Mouse (Mus musculus): ENCODE measurements around the gene Etl4. TPM values are rescaled to one million over a fixed set of nuclear protein-coding genes. Genes with fewer than 3 reads are reported as not detected.

Gene Etl4
- polyA plus RNA-seq, 1 experiment from 2014 or later: 12.4 TPM

DNA sequence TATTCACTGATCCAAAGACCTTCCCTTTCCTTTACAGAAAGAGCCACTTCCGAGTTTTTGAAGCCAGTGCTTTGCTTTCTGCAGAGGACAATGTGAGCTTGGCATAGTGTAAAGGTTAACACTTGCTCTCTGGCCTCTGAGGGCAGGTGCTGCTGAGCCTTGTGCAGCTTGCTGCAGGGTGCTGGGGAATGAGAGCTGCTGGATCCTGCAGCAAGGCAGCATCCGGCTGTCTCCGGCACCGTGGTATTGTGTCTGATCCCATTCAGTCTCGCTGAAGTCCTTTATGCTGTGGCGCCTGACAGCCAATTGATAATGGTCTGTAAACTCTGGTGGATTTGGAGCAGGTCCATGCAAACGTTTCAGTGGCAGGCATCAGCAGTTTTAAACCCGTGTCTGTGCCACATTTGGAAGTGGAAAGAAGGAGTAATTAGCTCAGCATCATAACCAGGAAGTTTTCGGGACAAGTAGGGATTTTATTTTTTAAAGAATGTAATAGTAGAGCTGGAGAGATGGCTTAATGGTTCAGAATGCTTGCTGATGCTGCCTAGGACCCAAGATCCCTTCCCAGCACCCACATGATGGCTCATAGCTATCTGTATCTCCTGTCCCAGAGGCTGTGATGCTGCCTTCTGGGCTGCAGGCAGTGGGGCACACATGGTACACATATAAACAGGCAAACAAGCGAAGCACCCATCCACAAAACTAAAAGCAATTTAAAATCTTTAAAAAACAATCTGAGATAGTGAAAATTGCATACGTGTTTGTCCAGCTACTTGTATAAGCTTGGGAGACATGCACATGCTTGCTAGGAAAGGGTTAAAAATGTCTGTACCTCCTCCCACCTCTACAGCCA lies 637.1 kb downstream of the Etl4 start:
- H3K27ac ChIP-seq (replicated peaks): peak overlapping the region; percentile 80
- H3K36me3 ChIP-seq (ENCODE audit: control insufficient read depth, insufficient read depth, low read length): no peaks in the 10 kb centered on the region
- no peaks in the 10 kb centered on the region; the same call in 1 of the 2 replicates for H3K4me1 ChIP-seq (replicated peaks; ENCODE audit: control insufficient read depth, insufficient read depth)
- DNase-seq (ENCODE audit: low spot score) (peak; percentile 21), ATAC-seq (ENCODE audit: low FRiP score, low TSS enrichment) (peak; percentile 32; the same call in 1 of the 2 replicates)
- 0 out of 2 replicates have a peak overlapping the region, but pooled peaks have one; percentile 5 for H3K9ac ChIP-seq (ENCODE audit: low read length)
- 13% methylated on average over 11 of the region's 11 CpGs for WGBS
- no peaks in the 10 kb centered on the region for H3K27me3 ChIP-seq (ENCODE audit: control insufficient read depth, insufficient read depth, low read length)
- no peaks in the 10 kb centered on the region for H3K9me3 ChIP-seq (ENCODE audit: control insufficient read depth, low read length)
- TF ChIP-seq CTCF (IDR thresholded peaks at IDR 0.05; ENCODE audit: low read depth) (no peak), EP300 (optimal IDR thresholded peaks at IDR 0.05) (no peak)
- peak overlapping the region; percentile 20; the same call in 1 of the 2 replicates for H3K4me3 ChIP-seq (ENCODE audit: low read depth, low read length)
- peak overlapping the region; percentile 48 for H3K4me2 ChIP-seq (replicated peaks; ENCODE audit: low read depth)

DNA sequence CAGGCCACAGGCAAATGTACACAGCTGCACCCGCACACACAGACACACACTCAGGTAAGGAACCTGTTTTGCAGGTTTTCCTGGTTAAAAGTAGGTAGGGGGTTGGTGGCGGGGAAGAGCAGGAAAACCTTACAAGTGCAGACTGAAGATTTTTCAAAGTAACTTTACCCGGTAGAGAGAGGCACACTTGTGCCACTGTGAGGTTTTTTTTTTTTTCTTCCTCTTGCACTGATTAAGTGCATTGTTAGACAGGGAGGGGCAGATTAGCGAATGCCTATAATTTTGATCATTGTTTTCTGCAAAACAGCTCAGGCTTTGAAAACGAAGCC lies 637.7 kb downstream of the Etl4 start:
- Histone ChIP-seq H3K36me3 (ENCODE audit: control insufficient read depth, insufficient read depth, low read length) (no peaks in the 10 kb centered on the region), H3K4me1 (replicated peaks; ENCODE audit: control insufficient read depth, insufficient read depth) (no peaks in the 10 kb centered on the region; the same call in 1 of the 2 replicates), H3K9ac (ENCODE audit: low read length) (no peak overlapping the region), H3K4me2 (replicated peaks; ENCODE audit: low read depth) (peak overlapping the region; percentile 48), H3K4me3 (ENCODE audit: low read depth, low read length) (peak overlapping the region; percentile 20; the same call in 1 of the 2 replicates), H3K9me3 (ENCODE audit: control insufficient read depth, low read length) (no peaks in the 10 kb centered on the region), H3K27ac (replicated peaks) (peak overlapping the region; percentile 80), H3K27me3 (ENCODE audit: control insufficient read depth, insufficient read depth, low read length) (no peaks in the 10 kb centered on the region)
- DNase-seq (ENCODE audit: low spot score): peak; percentile 75
- ATAC-seq (ENCODE audit: low FRiP score, low TSS enrichment): peak; percentile 91
- 21% methylated on average over 5 of the region's 5 CpGs for WGBS
- TF ChIP-seq EP300 (optimal IDR thresholded peaks at IDR 0.05): no peak
- no peak for TF ChIP-seq CTCF (IDR thresholded peaks at IDR 0.05; ENCODE audit: low read depth)

DNA sequence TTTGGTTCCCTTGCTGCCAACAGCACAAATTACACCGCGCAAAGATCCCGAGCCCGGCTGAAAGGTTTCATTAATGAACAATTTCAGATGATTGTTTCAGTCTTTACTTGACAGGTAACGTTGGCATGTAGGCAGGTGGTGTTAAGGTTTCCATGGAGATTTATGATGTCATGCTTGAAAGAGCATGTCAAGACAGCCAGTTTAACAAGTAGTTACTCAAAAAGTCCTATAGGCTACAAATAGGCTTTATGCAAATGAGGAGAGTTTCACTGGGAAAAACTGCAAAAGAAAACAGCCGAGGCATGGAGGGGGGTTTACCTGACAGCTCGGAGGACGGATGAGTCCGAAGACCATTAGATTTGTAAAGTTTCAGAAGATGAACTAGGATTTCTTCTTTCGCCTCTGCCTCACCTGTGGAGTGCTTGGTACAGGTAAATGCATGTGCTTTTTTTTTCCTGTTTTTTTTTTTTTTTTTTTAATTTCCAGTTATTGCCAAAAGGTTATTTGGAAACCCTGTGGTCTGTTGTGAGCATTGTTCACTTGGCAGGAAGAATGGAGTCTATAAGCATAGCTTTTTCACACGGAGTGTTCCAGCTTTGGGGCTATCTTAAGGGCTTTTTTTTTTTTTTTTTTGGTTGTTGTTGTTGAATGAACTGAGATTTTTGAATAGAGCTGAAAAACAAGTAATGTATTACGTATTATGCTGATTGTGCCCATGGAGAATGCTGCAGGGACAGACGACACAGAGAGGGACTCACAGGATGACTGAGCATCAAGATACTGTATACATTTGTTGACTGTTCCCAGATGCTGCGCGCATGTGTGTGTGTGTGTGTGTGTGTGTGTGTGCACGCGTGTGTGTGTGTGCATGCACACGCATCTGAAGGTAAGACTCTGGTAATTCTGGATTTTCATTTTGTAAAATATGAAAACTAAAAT lies 638.4 kb downstream of the Etl4 start:
- Histone ChIP-seq H3K27ac (replicated peaks) (peak overlapping the region; percentile 80), H3K9ac (ENCODE audit: low read length) (no peak overlapping the region), H3K4me1 (replicated peaks; ENCODE audit: control insufficient read depth, insufficient read depth) (no peaks in the 10 kb centered on the region; the same call in 1 of the 2 replicates), H3K36me3 (ENCODE audit: control insufficient read depth, insufficient read depth, low read length) (no peaks in the 10 kb centered on the region), H3K27me3 (ENCODE audit: control insufficient read depth, insufficient read depth, low read length) (no peaks in the 10 kb centered on the region), H3K4me2 (replicated peaks; ENCODE audit: low read depth) (peak overlapping the region; percentile 48), H3K9me3 (ENCODE audit: control insufficient read depth, low read length) (no peaks in the 10 kb centered on the region), H3K4me3 (ENCODE audit: low read depth, low read length) (peak overlapping the region; percentile 20; the same call in 1 of the 2 replicates)
- peak; percentile 44 for DNase-seq (ENCODE audit: low spot score)
- no peak for TF ChIP-seq EP300 (optimal IDR thresholded peaks at IDR 0.05)
- no peak for TF ChIP-seq CTCF (IDR thresholded peaks at IDR 0.05; ENCODE audit: low read depth)
- peak; percentile 77 for ATAC-seq (ENCODE audit: low FRiP score, low TSS enrichment)
- 32% methylated on average over 18 of the region's 18 CpGs for WGBS

DNA sequence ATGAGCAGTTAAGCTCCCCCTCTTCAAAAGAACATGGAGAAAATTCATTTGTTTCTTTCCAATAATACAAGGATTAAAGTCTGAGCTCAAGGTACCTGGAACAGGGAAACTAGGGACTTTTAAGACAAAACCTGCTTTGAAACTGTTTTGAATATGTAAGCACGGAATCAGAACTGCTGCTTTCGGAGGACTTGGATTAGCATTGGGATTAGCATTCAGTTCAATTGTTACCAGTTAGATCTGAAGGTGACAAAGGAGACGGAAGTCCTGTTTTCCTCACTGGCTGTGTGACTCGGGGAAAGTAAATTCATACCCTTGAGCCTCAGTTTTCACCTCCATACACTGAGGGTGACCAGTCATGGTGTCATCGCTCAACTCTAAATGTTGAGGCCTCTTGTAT lies 639.5 kb downstream of the Etl4 start:
- WGBS: 49% methylated on average over 5 of the region's 5 CpGs
- Histone ChIP-seq H3K9ac (ENCODE audit: low read length) (no peak overlapping the region), H3K27me3 (ENCODE audit: control insufficient read depth, insufficient read depth, low read length) (no peaks in the 10 kb centered on the region), H3K9me3 (ENCODE audit: control insufficient read depth, low read length) (no peaks in the 10 kb centered on the region), H3K27ac (replicated peaks) (no peak overlapping the region), H3K36me3 (ENCODE audit: control insufficient read depth, insufficient read depth, low read length) (no peaks in the 10 kb centered on the region), H3K4me1 (replicated peaks; ENCODE audit: control insufficient read depth, insufficient read depth) (no peaks in the 10 kb centered on the region; the same call in 1 of the 2 replicates), H3K4me2 (replicated peaks; ENCODE audit: low read depth) (no peak overlapping the region; the same call in 1 of the 2 replicates), H3K4me3 (ENCODE audit: low read depth, low read length) (no peak overlapping the region)
- TF ChIP-seq CTCF (IDR thresholded peaks at IDR 0.05; ENCODE audit: low read depth): no peak
- TF ChIP-seq EP300 (optimal IDR thresholded peaks at IDR 0.05): no peak
- ATAC-seq (ENCODE audit: low FRiP score, low TSS enrichment) (no peak), DNase-seq (ENCODE audit: low spot score) (no peak)

DNA sequence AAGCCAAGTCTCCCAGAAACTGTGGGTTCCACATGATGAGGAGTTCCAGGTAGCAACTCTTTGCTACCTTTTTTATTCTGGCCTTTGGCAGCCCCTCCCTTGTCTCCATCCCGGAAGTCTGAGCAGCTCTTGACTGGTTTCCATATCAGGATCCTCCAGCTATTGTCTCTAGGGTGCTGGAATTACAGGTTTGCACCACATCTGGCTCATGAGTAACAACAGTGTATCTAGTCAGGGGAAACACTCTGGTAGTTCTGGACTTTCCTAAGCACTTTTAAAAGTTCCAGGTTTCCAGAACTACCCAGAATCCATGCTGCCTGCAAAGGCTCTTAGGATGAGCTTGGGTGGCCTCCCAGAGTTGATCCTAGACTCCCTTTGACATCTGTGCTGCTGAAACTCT lies 640.4 kb downstream of the Etl4 start:
- WGBS: 46% methylated on average over 1 of the region's 1 CpGs
- Histone ChIP-seq H3K27me3 (ENCODE audit: control insufficient read depth, insufficient read depth, low read length) (no peaks in the 10 kb centered on the region), H3K4me3 (ENCODE audit: low read depth, low read length) (no peak overlapping the region), H3K4me2 (replicated peaks; ENCODE audit: low read depth) (no peak overlapping the region; the same call in 1 of the 2 replicates), H3K36me3 (ENCODE audit: control insufficient read depth, insufficient read depth, low read length) (no peaks in the 10 kb centered on the region), H3K4me1 (replicated peaks; ENCODE audit: control insufficient read depth, insufficient read depth) (no peaks in the 10 kb centered on the region; the same call in 1 of the 2 replicates), H3K9me3 (ENCODE audit: control insufficient read depth, low read length) (no peaks in the 10 kb centered on the region), H3K9ac (ENCODE audit: low read length) (no peak overlapping the region), H3K27ac (replicated peaks) (no peak overlapping the region)
- ATAC-seq (ENCODE audit: low FRiP score, low TSS enrichment) (no peak), DNase-seq (ENCODE audit: low spot score) (no peak)
- no peak for TF ChIP-seq EP300 (optimal IDR thresholded peaks at IDR 0.05)
- TF ChIP-seq CTCF (IDR thresholded peaks at IDR 0.05; ENCODE audit: low read depth): no peak
